Mouse (Mus musculus) heart, adult 2 months (tissue): ENCODE results near the gene Ppp2r5c.

ENCODE experiments used
- CTCF ChIP-seq: fragments of 200-600 bp; IDR thresholded peaks from 2 replicates; pipeline ENCODE4 v1.8.1; 2022; ENCODE audit warnings: antibody characterized with exemption, mild to moderate bottlenecking, moderate library complexity
- EP300 ChIP-seq: fragments of 200-500 bp; IDR thresholded peaks from 2 replicates; pipeline ENCODE4 v1.6.1; 2011; ENCODE audit warnings: low read depth, low read length, control low read depth; ENCODE audit not compliant: insufficient read depth
- POLR2A ChIP-seq: fragments of 200-500 bp; IDR thresholded peaks from 2 replicates; pipeline ENCODE4 v1.6.1; 2011; ENCODE audit warnings: mild to moderate bottlenecking, low read depth, low read length, control low read depth; ENCODE audit not compliant: insufficient read depth

- no peak for TF ChIP-seq CTCF
- TF ChIP-seq EP300, result no peak
- no peak for TF ChIP-seq POLR2A
Observed at GRCm38 (mm10) chr12:110588622-110589021, 141.7 kb downstream of the Ppp2r5c start.
